Mouse (Mus musculus): ENCODE measurements around the gene Rnaset2a.
"Not testable (repeated sequence)": the region's sequence is repeated elsewhere in the genome, so short reads cannot be mapped to it uniquely, and the experiment has no call there.

Gene Rnaset2a

DNA sequence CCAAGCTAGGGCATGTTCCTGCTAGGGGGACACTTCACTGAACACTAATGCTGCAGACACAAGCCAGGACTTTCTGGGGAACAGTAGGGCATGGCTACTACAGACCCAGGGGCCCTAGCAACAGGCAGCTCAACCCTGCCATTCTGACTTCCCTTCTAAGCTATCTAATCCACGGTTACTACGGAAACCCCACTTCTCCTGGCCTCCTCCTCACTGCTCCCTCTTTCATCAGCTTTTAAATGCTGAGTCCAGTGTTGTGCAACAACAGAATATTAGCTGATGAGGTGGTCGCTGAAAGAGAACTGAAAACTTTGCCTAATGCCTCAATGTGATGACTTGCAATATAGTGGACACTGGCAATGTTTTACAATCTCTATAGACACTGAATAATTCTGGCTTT, 7.7 kb downstream of the Rnaset2a start:
- not testable (repeated sequence) for DNase-seq (ENCODE audit: low read depth, low spot score)

GRCm38 (mm10) chr17:8138116-8138515, 9.8 kb downstream of the Rnaset2a start:
- DNase-seq (ENCODE audit: low read depth, low spot score) = not testable (repeated sequence)

DNA sequence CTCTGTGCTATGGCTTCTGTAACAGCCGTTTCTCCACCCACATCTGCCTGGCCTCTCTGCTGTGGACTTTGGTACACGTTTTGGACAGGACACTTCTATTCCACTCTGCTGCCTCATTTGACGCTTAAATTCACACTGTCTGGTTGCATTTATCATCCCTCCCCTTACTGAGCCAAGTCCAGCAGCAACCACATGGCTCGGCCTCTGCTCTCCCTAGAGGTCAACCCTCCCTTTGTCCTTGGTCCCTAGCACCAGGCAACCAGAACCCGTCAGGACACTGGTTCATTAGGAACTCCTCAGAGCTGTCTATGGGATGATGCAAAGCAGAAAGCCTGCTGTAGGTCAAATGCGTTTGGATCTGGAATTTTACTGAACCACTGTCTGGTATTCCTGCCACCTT, 17.0 kb downstream of the Rnaset2a start:
- not testable (repeated sequence) for DNase-seq (ENCODE audit: low read depth, low spot score)

GRCm38 (mm10) chr17:8129578-8129977, 18.3 kb downstream of the Rnaset2a start:
- not testable (repeated sequence) for DNase-seq (ENCODE audit: low read depth, low spot score)

- not testable (repeated sequence) for DNase-seq (ENCODE audit: low read depth, low spot score)
These were observed 19.4 kb downstream of the Rnaset2a start for GRCm38 (mm10) chr17:8128326-8128993.

GRCm38 (mm10) chr17:8124586-8124985, 23.3 kb downstream of the Rnaset2a start:
- DNase-seq (ENCODE audit: low read depth, low spot score) = not testable (repeated sequence)

DNA sequence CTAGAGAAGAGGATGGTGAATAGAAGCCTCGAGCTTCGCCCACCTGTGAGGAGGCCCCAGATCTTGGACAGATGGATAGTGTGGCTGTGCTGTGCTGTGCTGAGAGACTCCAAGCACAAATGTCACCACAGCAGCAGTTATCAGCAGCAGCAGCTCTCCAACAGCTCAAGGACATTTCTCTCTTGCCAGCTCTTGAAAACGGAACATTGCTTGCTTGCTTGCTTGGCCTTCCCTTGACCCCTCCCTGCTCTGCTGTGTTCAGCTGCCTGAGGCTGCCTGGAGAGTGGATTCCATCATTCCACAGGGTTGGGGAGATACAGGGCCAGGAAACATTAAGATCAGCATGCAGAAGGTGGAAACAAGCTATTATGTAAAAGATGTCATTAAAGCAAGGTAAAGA, 24.9 kb downstream of the Rnaset2a start:
- DNase-seq (ENCODE audit: low read depth, low spot score) = not testable (repeated sequence)

GRCm38 (mm10) chr17:8116928-8117327, 31.0 kb downstream of the Rnaset2a start:
- not testable (repeated sequence) for DNase-seq (ENCODE audit: low read depth, low spot score)

- not testable (repeated sequence) for DNase-seq (ENCODE audit: low read depth, low spot score)
These were observed 31.5 kb downstream of the Rnaset2a start for GRCm38 (mm10) chr17:8116378-8116777.

- DNase-seq (ENCODE audit: low read depth, low spot score) = not testable (repeated sequence)
These were observed 35.7 kb downstream of the Rnaset2a start for GRCm38 (mm10) chr17:8112199-8112598.

GRCm38 (mm10) chr17:8101297-8101609, 46.6 kb downstream of the Rnaset2a start:
- not testable (repeated sequence) for DNase-seq (ENCODE audit: low read depth, low spot score)

DNA sequence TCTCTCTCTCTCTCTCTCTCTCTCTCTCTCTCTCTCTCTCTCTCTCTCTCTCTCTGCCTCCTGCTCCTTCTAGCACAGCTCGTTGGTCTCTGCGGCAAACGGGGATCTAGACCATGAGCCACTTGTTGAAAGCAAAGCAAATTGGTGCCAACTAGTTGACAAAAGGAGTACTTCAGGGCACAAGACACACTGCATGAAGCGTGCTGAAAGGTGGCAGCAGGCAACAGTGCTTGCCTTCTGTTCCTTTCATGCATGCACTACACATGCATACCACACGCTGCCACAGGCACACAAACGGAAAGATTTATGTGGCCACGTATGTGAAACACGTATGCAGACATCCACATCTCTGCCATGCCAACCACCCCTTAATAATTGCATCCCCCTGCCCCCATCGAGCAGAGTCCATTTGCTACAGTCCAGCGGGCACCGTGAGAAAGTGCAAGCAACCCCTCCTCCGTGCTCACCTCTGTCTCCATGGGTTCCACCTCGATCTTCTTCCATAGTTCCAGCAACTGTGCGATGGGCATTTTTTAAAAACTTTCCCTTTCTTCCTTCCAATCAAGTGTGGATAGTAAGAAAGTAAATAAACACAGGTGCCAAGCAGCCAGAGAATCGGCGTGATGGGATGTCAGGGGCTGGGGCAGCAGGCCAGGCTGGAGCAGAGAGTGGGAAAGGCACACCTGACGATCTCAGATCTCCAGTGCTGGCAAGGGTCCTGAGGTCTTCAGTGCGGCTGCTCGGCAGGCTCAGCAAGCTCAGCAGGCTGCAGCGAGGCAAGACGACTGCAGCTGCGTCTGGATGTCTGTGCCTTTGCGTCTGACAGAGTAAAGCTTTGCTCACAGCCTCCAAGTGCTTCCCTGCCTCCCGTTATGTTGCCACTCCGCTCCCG, 47.2 kb downstream of the Rnaset2a start:
- DNase-seq (ENCODE audit: low read depth, low spot score) = not testable (repeated sequence)

DNA sequence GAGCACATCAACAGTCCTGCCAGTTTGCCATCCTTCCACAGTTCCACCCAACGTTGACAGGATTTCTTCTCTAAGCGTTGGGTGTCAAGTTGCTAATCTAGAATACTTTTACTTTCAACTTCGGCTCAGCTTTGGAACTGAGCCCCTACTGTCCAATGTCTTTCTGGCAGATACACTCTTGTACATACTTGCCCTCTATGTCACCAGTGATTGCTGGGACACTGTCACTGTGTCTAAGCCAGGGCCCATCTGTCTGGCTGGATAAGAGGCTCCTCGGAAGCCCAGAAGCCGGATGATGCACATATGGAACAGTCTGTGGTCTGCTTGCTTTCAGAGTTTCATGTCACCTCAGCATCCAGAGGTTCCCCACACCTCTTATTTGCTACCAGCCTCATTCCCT, 51.7 kb downstream of the Rnaset2a start:
- not testable (repeated sequence) for DNase-seq (ENCODE audit: low read depth, low spot score)

DNA sequence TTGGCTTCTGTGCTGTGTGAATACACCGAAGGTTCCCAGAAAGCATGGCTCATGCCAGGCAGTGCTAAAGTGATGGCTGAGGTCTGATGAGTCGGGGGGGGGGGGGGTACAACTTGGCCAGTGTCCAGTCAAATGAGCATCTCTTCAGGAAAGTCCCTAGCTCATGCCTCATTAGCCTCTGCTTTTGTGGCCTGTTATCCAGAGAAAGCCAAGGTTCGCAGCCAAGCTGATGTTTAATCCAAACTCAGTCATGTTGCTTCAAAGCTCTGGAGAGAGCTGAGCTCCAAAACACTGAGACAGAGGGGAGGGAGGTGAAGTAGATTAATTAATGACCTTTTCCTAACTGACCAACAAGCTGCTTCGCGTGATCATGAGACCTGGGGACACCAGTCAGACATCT, 52.2 kb downstream of the Rnaset2a start:
- not testable (repeated sequence) for DNase-seq (ENCODE audit: low read depth, low spot score)

- not testable (repeated sequence) for DNase-seq (ENCODE audit: low read depth, low spot score)
These were observed 55.1 kb downstream of the Rnaset2a start for GRCm38 (mm10) chr17:8092537-8093526.

DNA sequence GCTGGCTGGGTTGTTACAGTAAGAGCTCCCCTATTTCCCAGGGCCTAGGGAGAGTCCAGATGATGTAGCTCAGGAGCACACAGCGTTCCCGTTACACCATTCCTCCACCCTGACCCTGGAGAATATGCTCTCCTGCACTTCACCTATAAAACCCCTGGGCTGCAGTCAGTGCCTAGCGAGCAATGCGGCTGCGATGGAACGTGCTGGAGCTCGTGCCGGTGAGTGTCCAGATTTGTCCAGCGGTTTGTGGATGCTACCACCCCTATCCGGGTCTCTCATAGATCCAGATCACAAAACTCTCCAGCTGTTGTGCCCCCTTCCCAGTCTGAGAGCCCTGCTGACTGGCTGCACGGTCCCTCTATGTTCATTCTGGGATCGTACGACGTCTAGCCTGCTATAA, 56.6 kb downstream of the Rnaset2a start:
- not testable (repeated sequence) for DNase-seq (ENCODE audit: low read depth, low spot score)

GRCm38 (mm10) chr17:8069847-8070246, 78.0 kb downstream of the Rnaset2a start:
- DNase-seq (ENCODE audit: low read depth, low spot score) = not testable (repeated sequence)
